Mouse (Mus musculus) heart, embryonic 15.5 days (tissue): ENCODE measurements around the gene Wnt7a. TPM values are rescaled to one million over a fixed set of nuclear protein-coding genes. Genes with fewer than 3 reads are reported as not detected.

Experiments used
- ATAC-seq: fragments of 200-750 bp; cut with Nextera tagmentation; replicated peaks from 2 replicates; pipeline ENCODE4 v1.8.0; 2017; ENCODE audit warnings: low read depth, moderate TSS enrichment; ENCODE audit not compliant: insufficient number of reproducible peaks, insufficient read depth, low FRiP score
- H3K27ac ChIP-seq: fragments of 300-500 bp; sonication (generic); 2 replicates; pipeline ENCODE4 v1.5.1; 2015; ENCODE audit warnings: mild to moderate bottlenecking, inconsistent platforms
- H3K27me3 ChIP-seq: fragments of 300-500 bp; sonication (generic); 2 replicates; pipeline ENCODE4 v1.6.1; 2015; ENCODE audit warnings: inconsistent platforms
- H3K36me3 ChIP-seq: fragments of 300-500 bp; sonication (generic); 2 replicates; pipeline ENCODE4 v1.6.1; 2015; ENCODE audit warnings: mild to moderate bottlenecking, inconsistent platforms
- H3K4me1 ChIP-seq: fragments of 300-500 bp; sonication (generic); replicated peaks from 2 replicates; pipeline ENCODE4 v1.6.1; 2015; ENCODE audit warnings: inconsistent platforms
- H3K4me2 ChIP-seq: fragments of 300-500 bp; sonication (generic); 2 replicates; pipeline ENCODE4 v1.6.1; 2015; ENCODE audit warnings: inconsistent platforms, mild to moderate bottlenecking, moderate library complexity
- H3K4me3 ChIP-seq: fragments of 300-500 bp; sonication (generic); 2 replicates; pipeline ENCODE4 v1.5.1; 2015; ENCODE audit warnings: mild to moderate bottlenecking, inconsistent platforms
- H3K9ac ChIP-seq: fragments of 300-500 bp; sonication (generic); 2 replicates; pipeline ENCODE4 v1.6.1; 2015; ENCODE audit warnings: mild to moderate bottlenecking, inconsistent platforms
- H3K9me3 ChIP-seq: fragments of 300-500 bp; sonication (generic); replicated peaks from 2 replicates; pipeline ENCODE4 v1.6.1; 2016; ENCODE audit warnings: inconsistent platforms
- WGBS: fragments of 180-500 bp; shearing (Covaris S2); methylation state at CpG from one replicate; pipeline ENCODE4 v1.1.7; 2015; ENCODE audit warnings: mixed read lengths; 5-methylcytosine and 5-hydroxymethylcytosine counted together
- polyA plus RNA-seq: library from polyadenylated mRNA; unstranded; fragments of >200 nt; fragmentation: Nextera tagmentation; extraction: Ambion mirVana; gene quantifications from 2 replicates; pipeline ENCODE4 v1.2.1, GENCODE M21; 2015

Wnt7a gene
- polyA plus RNA-seq, 1 experiment from 2014 or later: 0.04 TPM

DNA sequence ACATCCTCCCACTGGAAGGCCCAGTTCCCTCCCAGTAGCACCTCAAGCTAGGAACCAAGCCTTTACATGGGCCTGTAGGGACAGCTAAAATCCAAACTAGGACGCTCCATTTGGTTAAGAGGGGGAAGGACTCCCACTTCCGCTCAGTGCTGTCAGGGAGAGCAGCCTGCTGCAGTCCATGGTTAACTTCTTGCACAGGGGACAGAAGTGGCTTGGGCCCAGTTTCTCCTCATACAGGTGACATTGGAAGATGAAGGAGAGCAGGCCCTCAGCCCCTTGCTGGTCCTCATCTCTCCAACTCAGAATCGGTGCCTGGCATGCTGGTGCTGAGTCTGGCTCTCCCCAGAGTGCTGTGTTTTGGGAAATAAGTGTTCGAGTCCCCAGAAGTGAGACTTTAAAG is 5.0 kb upstream of the Wnt7a start:
- Histone ChIP-seq H3K27ac (no peak overlapping the region), H3K36me3 (no peaks in the 10 kb centered on the region), H3K4me2 (no peak overlapping the region), H3K4me1 (peaks cover 5% of the 10 kb centered on the region), H3K9ac (no peak overlapping the region), H3K27me3 (peaks cover 82% of the 10 kb centered on the region), H3K9me3 (no peaks in the 10 kb centered on the region), H3K4me3 (no peak overlapping the region)
- 69% methylated on average over 4 of the region's 4 CpGs for WGBS
- ATAC-seq: no peak

DNA sequence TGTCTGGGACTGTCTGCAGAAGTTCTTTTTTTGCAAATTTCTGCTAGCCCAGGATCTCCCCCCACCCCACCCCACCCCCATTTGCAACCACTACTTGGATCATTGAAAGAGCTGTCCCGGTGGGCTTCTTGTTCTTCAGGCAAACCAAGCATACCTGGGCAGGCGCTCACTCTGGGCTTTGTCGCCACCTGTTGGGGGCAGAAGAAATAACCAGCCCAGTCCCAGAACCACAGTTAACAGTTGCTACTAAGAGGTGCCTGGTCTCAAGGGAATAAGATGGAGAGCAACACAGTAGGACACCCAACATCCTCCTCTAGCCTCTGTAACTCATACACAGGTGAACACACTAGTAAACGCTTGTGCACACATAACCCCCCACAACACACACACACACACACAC is 3.7 kb upstream of the Wnt7a start:
- H3K27ac ChIP-seq: no peak overlapping the region
- peaks cover 88% of the 10 kb centered on the region for H3K27me3 ChIP-seq
- WGBS: 3% methylated on average over 4 of the region's 4 CpGs
- no peak for ATAC-seq
- no peak overlapping the region for H3K4me3 ChIP-seq
- no peak overlapping the region for H3K9ac ChIP-seq
- peaks cover 15% of the 10 kb centered on the region for H3K4me1 ChIP-seq
- H3K4me2 ChIP-seq: no peak overlapping the region
- no peaks in the 10 kb centered on the region for H3K36me3 ChIP-seq
- H3K9me3 ChIP-seq: no peaks in the 10 kb centered on the region

DNA sequence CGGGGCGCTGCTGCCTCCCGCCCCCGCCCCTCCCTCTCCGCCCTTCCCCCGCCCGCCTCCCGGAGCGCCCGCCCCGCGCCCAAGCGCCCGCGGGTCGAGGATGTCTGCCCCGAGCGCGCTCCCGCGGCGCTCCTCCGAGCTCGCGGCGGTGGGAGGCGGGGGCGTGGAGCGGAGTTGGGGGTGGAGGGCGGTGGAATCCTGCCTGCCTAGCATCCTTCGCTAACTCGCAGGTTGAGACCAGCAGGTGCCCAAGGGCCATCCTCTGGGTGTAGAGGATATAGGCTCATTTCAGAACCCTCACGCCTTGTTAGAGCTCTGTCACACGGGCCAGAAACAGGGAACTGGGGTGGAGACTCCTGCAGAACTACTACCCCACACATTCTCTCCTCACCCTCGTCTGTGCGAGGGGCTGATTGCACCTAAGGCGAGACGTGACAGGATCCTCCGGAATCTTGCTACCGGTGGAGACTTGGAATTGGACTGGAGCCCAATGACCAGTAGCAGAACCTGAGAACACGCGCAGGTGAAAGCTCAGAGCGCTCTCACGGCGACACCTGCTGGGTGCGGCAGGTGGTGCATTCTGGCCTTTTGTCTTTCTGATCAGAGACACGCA is 312 bp upstream of the Wnt7a start:
- Histone ChIP-seq H3K9me3 (no peaks in the 10 kb centered on the region), H3K27me3 (peaks cover 100% of the 10 kb centered on the region), H3K9ac (peak overlapping the region; percentile 35), H3K27ac (no peak overlapping the region), H3K4me3 (peak overlapping the region; percentile 52), H3K4me2 (peak overlapping the region; percentile 95), H3K36me3 (no peaks in the 10 kb centered on the region), H3K4me1 (peaks cover 22% of the 10 kb centered on the region)
- WGBS: under 1% methylated on average over 32 of the region's 47 CpGs
- no peak for ATAC-seq

DNA sequence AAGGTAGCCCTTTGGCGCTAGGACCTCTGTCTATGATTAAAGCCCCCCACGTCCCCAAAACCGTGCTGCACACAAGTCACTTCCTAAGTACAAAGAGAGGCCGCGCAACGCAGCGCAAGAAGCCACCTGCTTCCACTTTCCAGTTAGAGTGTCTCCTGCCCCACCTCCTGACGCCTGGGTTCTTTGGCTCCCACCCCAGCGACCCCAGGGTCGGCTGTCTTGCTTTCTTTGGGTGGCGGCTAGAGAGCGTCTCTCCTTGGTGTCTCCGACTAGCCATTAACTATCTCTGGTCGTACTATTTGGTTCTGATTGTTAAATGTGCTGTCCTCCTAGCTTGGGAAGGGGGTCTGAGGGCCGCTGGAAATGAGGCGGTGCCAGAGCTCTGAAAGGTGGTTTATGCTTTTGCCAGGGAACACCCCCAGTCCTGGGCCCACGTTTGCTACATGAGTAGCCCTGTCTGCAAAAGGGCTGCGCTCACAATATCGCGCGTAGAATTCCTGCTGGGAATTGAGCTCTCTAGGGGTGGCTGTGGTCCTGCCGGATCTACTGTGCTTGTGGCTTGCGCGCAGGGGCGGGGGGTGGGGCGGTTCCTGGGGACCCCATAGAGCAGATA is 889 bp downstream of the Wnt7a start:
- Histone ChIP-seq H3K9ac (no peak overlapping the region), H3K4me2 (peak overlapping the region; percentile 95), H3K27ac (no peak overlapping the region), H3K4me1 (peaks cover 22% of the 10 kb centered on the region), H3K9me3 (no peaks in the 10 kb centered on the region), H3K27me3 (peaks cover 100% of the 10 kb centered on the region), H3K36me3 (no peaks in the 10 kb centered on the region), H3K4me3 (peak overlapping the region; percentile 52)
- ATAC-seq: no peak
- WGBS: 2% methylated on average over 26 of the region's 26 CpGs

DNA sequence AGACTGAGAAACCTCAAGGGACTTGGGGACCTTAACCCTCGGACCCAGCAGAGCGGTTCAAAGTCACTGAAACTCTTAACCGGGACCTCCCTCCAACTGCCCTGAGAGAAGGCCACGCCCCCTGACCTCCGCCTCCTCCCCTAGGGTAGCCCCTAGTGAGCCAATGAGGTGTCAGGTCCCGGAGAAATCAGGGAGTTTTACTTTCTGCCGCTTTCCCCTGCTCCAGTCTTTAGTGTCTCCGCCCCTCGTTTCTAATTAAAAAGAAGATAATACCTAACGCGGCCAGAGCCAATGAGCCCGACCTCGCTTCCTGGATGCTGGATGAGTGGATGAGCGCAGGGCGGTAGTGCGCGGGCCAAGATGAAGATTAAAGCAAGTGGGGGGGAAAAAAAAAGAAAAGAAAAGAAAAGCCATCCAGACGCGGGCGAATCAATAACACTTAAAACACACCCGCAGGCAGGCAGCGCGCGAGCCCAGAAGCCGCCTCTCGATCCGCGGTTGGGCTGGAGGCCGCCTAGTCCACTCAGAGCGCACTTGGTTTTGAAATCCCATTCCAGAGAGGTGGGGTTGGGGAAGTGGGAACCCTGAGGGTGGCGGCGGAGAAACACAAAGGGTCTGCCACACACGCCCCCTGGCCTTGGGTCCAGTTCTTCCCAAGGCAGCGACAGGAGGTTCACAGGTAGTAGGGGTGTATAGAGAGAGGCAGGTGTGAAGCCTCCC is 1.6 kb downstream of the Wnt7a start:
- Histone ChIP-seq H3K36me3 (no peaks in the 10 kb centered on the region), H3K27ac (no peak overlapping the region), H3K9ac (no peak overlapping the region), H3K4me1 (peaks cover 22% of the 10 kb centered on the region), H3K27me3 (peaks cover 100% of the 10 kb centered on the region), H3K4me2 (peak overlapping the region; percentile 95), H3K4me3 (peak overlapping the region; percentile 52), H3K9me3 (no peaks in the 10 kb centered on the region)
- WGBS: under 1% methylated on average over 34 of the region's 34 CpGs
- ATAC-seq: no peak

DNA sequence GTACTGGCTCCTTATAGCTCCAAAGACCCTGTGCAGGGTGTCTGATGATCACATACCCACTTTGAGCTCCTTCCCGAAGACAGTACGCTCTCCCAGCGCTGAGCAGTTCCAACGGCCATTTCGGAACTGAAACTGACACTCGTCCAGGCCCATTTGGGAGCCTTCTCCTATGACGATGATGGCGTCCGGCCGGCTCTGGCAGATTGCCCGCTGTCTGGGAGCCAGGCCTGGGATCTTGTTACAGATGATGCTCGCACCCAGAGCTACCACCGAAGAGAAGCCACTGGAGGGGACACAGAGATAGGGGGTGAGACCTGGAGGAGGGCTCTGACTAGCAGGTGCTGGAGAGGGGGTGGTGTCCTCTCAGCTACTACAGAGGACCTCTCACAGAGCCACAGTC is 2.5 kb downstream of the Wnt7a start:
- ATAC-seq: no peak
- WGBS: 70% methylated on average over 13 of the region's 13 CpGs
- Histone ChIP-seq H3K27ac (no peak overlapping the region), H3K4me1 (peaks cover 22% of the 10 kb centered on the region), H3K27me3 (peaks cover 100% of the 10 kb centered on the region), H3K9ac (no peak overlapping the region), H3K9me3 (no peaks in the 10 kb centered on the region), H3K4me2 (no peak overlapping the region), H3K4me3 (no peak overlapping the region), H3K36me3 (no peaks in the 10 kb centered on the region)

DNA sequence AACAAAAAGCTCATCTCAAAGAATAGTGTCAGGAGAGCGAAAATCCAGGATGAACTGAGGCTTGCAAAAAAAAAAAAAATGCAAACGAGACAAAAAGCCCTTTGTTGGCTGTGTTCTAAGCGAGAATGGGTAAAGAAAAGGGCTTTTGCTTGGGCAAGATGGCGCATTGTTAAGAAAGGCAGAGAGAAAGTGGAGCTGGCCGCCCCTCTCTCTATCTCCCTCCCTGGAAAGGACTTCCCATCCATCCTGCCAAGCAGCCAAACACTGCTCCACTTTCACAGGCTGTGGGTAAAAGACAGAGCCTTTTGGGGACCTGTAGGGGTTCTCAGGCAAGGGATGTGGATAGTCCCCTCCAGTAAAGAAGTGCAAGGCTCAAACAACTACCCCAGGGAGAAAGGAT is 9.6 kb downstream of the Wnt7a start:
- no peak overlapping the region for H3K9ac ChIP-seq
- ATAC-seq: no peak
- H3K4me3 ChIP-seq: no peak overlapping the region
- H3K9me3 ChIP-seq: no peaks in the 10 kb centered on the region
- H3K27ac ChIP-seq: no peak overlapping the region
- H3K36me3 ChIP-seq: no peaks in the 10 kb centered on the region
- no peak overlapping the region for H3K4me2 ChIP-seq
- 55% methylated on average over 5 of the region's 5 CpGs for WGBS
- H3K27me3 ChIP-seq: peaks cover 72% of the 10 kb centered on the region
- H3K4me1 ChIP-seq: no peaks in the 10 kb centered on the region

DNA sequence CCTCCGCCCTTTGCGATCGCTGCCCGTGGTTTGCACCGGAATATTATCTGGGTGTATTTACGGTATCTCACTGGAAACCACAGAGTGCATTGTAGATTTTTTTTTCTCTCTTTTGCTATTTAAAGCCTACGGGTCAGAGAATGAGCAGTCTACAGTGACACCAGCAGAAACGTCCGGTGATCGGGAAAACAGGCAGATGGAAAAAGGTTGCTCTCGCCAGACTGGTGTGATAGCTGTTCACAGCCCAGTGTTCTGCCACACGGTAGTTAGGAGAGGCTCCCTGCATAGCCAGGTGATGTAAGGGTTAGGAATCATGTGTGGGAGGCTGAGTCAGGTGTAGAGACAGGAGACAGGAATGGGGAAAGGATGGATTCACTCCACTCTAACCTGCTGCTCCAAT is 10.6 kb downstream of the Wnt7a start:
- H3K36me3 ChIP-seq: no peaks in the 10 kb centered on the region
- H3K27me3 ChIP-seq: peaks cover 72% of the 10 kb centered on the region
- H3K4me2 ChIP-seq: no peak overlapping the region
- H3K9ac ChIP-seq: no peak overlapping the region
- no peaks in the 10 kb centered on the region for H3K4me1 ChIP-seq
- H3K9me3 ChIP-seq: no peaks in the 10 kb centered on the region
- H3K4me3 ChIP-seq: no peak overlapping the region
- no peak overlapping the region for H3K27ac ChIP-seq
- ATAC-seq: no peak
- 42% methylated on average over 12 of the region's 12 CpGs for WGBS

DNA sequence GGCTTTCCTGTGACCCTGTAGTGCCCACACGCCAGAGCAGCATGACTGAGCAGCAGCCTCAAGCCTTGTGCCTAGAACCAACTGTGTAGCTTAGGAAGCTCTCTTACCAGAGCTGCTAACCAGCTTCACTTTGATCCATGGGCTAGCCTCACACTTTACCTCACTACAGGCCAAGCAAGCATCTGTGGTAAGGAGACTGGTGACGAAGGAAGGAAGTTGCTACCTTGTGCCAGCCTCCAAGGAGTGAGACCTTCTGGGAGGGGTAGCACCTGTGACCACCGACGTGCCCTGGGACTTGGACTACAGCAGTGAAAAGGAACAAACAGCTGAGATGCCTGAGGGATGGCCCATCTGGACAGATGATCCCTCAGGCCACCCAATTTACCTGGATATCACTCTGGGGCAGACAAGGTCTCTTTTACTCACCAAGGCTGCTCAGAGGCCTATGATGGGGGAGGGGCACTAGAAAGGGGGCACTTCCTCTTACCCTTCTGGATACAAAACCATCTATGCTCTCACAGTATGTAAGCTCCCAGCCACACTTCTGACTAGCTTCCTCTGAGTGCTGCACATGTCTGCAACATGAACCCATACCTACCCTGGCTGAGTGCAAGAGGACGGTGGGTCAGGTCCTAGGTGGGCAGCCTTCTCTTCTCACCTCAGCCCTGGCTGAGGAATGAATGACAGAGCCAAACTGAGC is 18.5 kb downstream of the Wnt7a start:
- H3K9ac ChIP-seq: no peak overlapping the region
- no peak overlapping the region for H3K4me2 ChIP-seq
- peaks cover 26% of the 10 kb centered on the region for H3K27me3 ChIP-seq
- H3K27ac ChIP-seq: no peak overlapping the region
- no peak overlapping the region for H3K4me3 ChIP-seq
- ATAC-seq: no peak
- H3K36me3 ChIP-seq: no peaks in the 10 kb centered on the region
- peaks cover 17% of the 10 kb centered on the region for H3K4me1 ChIP-seq
- WGBS: 80% methylated on average over 5 of the region's 5 CpGs
- H3K9me3 ChIP-seq: no peaks in the 10 kb centered on the region

DNA sequence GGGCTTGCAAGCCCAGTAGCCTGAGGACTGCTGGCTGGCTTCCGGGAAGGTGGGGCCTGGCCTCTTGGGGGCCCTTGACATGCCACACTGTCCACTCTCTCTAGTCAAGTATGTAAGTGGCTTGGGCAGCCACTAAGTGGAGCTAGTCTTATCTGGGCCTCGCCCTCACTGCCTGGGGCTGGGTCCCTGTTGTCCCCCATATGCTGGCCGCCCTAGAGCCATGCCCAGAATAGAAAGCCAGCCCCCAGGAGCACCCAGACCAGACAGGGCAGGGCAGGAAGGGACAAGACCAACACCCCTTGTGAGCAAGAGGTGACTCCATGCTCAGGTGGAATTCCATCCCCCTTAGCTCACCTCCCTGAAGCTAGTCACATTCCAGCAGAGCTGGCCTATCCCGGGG is 22.0 kb downstream of the Wnt7a start:
- H3K4me3 ChIP-seq: no peak overlapping the region
- H3K36me3 ChIP-seq: no peaks in the 10 kb centered on the region
- 45% methylated on average over 4 of the region's 4 CpGs for WGBS
- H3K27ac ChIP-seq: no peak overlapping the region
- peaks cover 27% of the 10 kb centered on the region for H3K27me3 ChIP-seq
- no peak overlapping the region for H3K9ac ChIP-seq
- H3K4me1 ChIP-seq: peaks cover 22% of the 10 kb centered on the region
- no peaks in the 10 kb centered on the region for H3K9me3 ChIP-seq
- peak; percentile 68 for ATAC-seq
- H3K4me2 ChIP-seq: no peak overlapping the region

DNA sequence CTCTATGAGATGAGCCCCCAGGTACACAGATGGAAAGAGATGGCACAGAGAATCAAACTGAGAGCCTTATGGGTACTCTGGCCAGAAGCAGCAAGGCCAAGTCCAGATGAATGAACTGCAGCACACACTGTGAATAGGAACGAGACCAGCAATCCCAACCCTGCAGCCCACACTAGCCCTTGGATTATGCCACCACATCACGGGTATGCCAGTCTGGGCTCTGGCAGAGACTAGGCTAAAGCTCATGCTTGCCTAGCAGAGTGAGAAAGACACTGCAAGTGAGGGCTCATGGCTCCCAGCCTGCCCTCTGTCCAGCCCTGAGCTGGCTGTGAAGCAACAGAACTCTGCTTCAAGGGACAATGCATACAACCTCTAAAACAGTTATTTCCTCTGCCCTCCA is 26.7 kb downstream of the Wnt7a start:
- 76% methylated on average over 2 of the region's 2 CpGs for WGBS
- no peak overlapping the region for H3K4me2 ChIP-seq
- no peaks in the 10 kb centered on the region for H3K9me3 ChIP-seq
- peaks cover 20% of the 10 kb centered on the region for H3K4me1 ChIP-seq
- H3K36me3 ChIP-seq: no peaks in the 10 kb centered on the region
- ATAC-seq: no peak
- no peak overlapping the region for H3K4me3 ChIP-seq
- H3K27me3 ChIP-seq: peaks cover 31% of the 10 kb centered on the region
- no peak overlapping the region for H3K9ac ChIP-seq
- no peak overlapping the region for H3K27ac ChIP-seq
